Mouse (Mus musculus) spleen, adult 2 months (tissue): ENCODE measurements around the gene Ror1. TPM values are rescaled to one million over a fixed set of nuclear protein-coding genes. Genes with fewer than 3 reads are reported as not detected.

Experiments
- DNase-seq, 2 experiments: peaks; one replicate each; pipeline versions ENCODE4 v3.0.0 to v3.0.0-alpha.2; 2012 to 2021; ENCODE audit warnings: low spot score in 2 of 2, low read depth in 1 of 2
- H3K27ac ChIP-seq: fragments of 200-500 bp; 2 replicates; pipeline ENCODE4 v1.5.1; 2012; ENCODE audit warnings: low read length, inconsistent platforms; ENCODE audit not compliant: insufficient read depth
- H3K27me3 ChIP-seq: fragments of 200-500 bp; 2 replicates; pipeline ENCODE4 v1.6.1; 2012; ENCODE audit warnings: mild to moderate bottlenecking, moderate library complexity, low read length, inconsistent platforms; ENCODE audit not compliant: control insufficient read depth, insufficient read depth
- H3K36me3 ChIP-seq: fragments of 200-500 bp; 2 replicates; pipeline ENCODE4 v1.6.1; 2012; ENCODE audit warnings: mild to moderate bottlenecking, low read length, inconsistent platforms; ENCODE audit not compliant: control insufficient read depth, insufficient read depth
- H3K4me1 ChIP-seq: fragments of 200-500 bp; 2 replicates; pipeline ENCODE4 v1.6.1; 2011; ENCODE audit warnings: inconsistent platforms; ENCODE audit not compliant: control insufficient read depth, insufficient read depth, insufficient read length
- H3K4me3 ChIP-seq: fragments of 200-500 bp; 2 replicates; pipeline ENCODE4 v1.5.1; 2011; ENCODE audit warnings: mild to moderate bottlenecking, inconsistent platforms; ENCODE audit not compliant: insufficient read depth, insufficient read length; ENCODE audit errors: extremely low read depth
- CTCF ChIP-seq: fragments of 200-500 bp; IDR thresholded peaks from 2 replicates; pipeline ENCODE4 v1.5.1; 2011; ENCODE audit warnings: mild to moderate bottlenecking, inconsistent platforms; ENCODE audit not compliant: insufficient read depth, insufficient read length, insufficient replicate concordance; ENCODE audit errors: extremely low read depth
- POLR2A ChIP-seq: fragments of 200-500 bp; IDR thresholded peaks from 2 replicates; pipeline ENCODE4 v1.6.1; 2011; ENCODE audit warnings: low read depth, low read length, inconsistent platforms
- WGBS: fragments of 180-500 bp; shearing (Covaris S2); methylation state at CpG from one replicate; pipeline ENCODE4 v1.1.7; 2018; 5-methylcytosine and 5-hydroxymethylcytosine counted together
- polyA plus RNA-seq: library from polyadenylated mRNA; depleted of rRNA; stranded (reverse); fragments of >200 nt; gene quantifications from 2 replicates; pipeline ENCODE4 v1.2.3, GENCODE M21; 2012

Ror1 gene
- polyA plus RNA-seq, 1 experiment: 0.64 TPM

- WGBS: 88% methylated on average over 4 of the region's 4 CpGs
- Histone ChIP-seq H3K36me3 (no peaks in the 10 kb centered on the region), H3K27me3 (no peaks in the 10 kb centered on the region), H3K4me1 (no peaks in the 10 kb centered on the region), H3K4me3 (no peak overlapping the region), H3K27ac (no peak overlapping the region)
- DNase-seq: no peak
- TF ChIP-seq POLR2A (no peak), CTCF (no peak)
These were observed 278.2 kb downstream of the Ror1 start for GRCm38 (mm10) chr4:100373780-100374179.

- H3K27me3 ChIP-seq: no peaks in the 10 kb centered on the region
- DNase-seq: no peak
- no peaks in the 10 kb centered on the region for H3K4me1 ChIP-seq
- no peaks in the 10 kb centered on the region for H3K36me3 ChIP-seq
- TF ChIP-seq POLR2A: no peak
- no peak for TF ChIP-seq CTCF
- H3K4me3 ChIP-seq: no peak overlapping the region
- 89% methylated on average over 5 of the region's 5 CpGs for WGBS
- H3K27ac ChIP-seq: no peak overlapping the region
These were observed 279.7 kb downstream of the Ror1 start for GRCm38 (mm10) chr4:100375286-100375685.

GRCm38 (mm10) chr4:100376163-100376562 is 280.6 kb downstream of the Ror1 start:
- no peak overlapping the region for H3K27ac ChIP-seq
- no peaks in the 10 kb centered on the region for H3K36me3 ChIP-seq
- H3K27me3 ChIP-seq: no peaks in the 10 kb centered on the region
- H3K4me3 ChIP-seq: no peak overlapping the region
- 89% methylated on average over 6 of the region's 6 CpGs for WGBS
- no peak for DNase-seq
- no peaks in the 10 kb centered on the region for H3K4me1 ChIP-seq
- TF ChIP-seq POLR2A: no peak
- TF ChIP-seq CTCF: no peak

- Histone ChIP-seq H3K27ac (no peak overlapping the region), H3K27me3 (no peaks in the 10 kb centered on the region), H3K36me3 (no peaks in the 10 kb centered on the region), H3K4me3 (no peak overlapping the region), H3K4me1 (no peaks in the 10 kb centered on the region)
- TF ChIP-seq CTCF: no peak
- TF ChIP-seq POLR2A: no peak
- no peak for DNase-seq
- 88% methylated on average over 3 of the region's 3 CpGs for WGBS
These were observed 281.6 kb downstream of the Ror1 start for GRCm38 (mm10) chr4:100377231-100377630.

- no peak for DNase-seq
- Histone ChIP-seq H3K27ac (no peak overlapping the region), H3K4me3 (no peak overlapping the region), H3K4me1 (no peaks in the 10 kb centered on the region), H3K27me3 (no peaks in the 10 kb centered on the region), H3K36me3 (no peaks in the 10 kb centered on the region)
- TF ChIP-seq CTCF: no peak
- no peak for TF ChIP-seq POLR2A
- 86% methylated on average over 4 of the region's 4 CpGs for WGBS
These were observed 282.4 kb downstream of the Ror1 start for GRCm38 (mm10) chr4:100377996-100378395.

- no peaks in the 10 kb centered on the region for H3K27me3 ChIP-seq
- no peaks in the 10 kb centered on the region for H3K4me1 ChIP-seq
- H3K4me3 ChIP-seq: no peak overlapping the region
- WGBS: 86% methylated on average over 4 of the region's 4 CpGs
- no peak for TF ChIP-seq CTCF
- no peak for TF ChIP-seq POLR2A
- no peak overlapping the region for H3K27ac ChIP-seq
- no peak for DNase-seq
- H3K36me3 ChIP-seq: no peaks in the 10 kb centered on the region
These were observed 286.2 kb downstream of the Ror1 start for GRCm38 (mm10) chr4:100381760-100382159.

- no peak overlapping the region for H3K4me3 ChIP-seq
- H3K4me1 ChIP-seq: no peaks in the 10 kb centered on the region
- TF ChIP-seq CTCF (no peak), POLR2A (no peak)
- no peaks in the 10 kb centered on the region for H3K27me3 ChIP-seq
- DNase-seq: no peak
- no peak overlapping the region for H3K27ac ChIP-seq
- no peaks in the 10 kb centered on the region for H3K36me3 ChIP-seq
- WGBS: 82% methylated on average over 5 of the region's 5 CpGs
These were observed 290.8 kb downstream of the Ror1 start for GRCm38 (mm10) chr4:100386272-100386988.
